Mouse (Mus musculus) layer of hippocampus, adult 9-11 months (tissue): ENCODE results near the gene Anapc15-ps.

Experiments
- DNase-seq: peaks from one replicate; pipeline ENCODE4 v3.0.0; 2022

The Anapc15-ps gene

DNA sequence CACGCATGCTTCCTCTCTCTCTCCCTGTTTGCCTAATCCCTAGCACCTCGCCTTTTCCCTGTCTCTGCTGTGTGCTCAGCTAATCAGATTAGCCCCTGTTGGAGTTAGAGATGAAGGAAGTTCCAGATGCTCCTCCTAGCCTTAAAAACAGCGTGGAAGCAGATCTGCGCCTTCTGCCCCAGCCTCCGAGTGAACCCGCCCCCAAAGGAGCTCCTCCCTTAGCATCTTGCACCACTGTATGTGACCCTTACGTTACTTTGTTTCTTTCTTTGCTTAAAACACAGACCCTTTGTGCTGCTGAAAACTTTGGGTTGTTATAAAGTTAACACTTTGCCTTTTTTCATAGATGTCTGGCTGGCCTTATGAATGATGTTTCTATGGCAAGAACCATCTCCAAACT is 15.8 kb upstream of the Anapc15-ps start:
- DNase-seq: no peak

DNA sequence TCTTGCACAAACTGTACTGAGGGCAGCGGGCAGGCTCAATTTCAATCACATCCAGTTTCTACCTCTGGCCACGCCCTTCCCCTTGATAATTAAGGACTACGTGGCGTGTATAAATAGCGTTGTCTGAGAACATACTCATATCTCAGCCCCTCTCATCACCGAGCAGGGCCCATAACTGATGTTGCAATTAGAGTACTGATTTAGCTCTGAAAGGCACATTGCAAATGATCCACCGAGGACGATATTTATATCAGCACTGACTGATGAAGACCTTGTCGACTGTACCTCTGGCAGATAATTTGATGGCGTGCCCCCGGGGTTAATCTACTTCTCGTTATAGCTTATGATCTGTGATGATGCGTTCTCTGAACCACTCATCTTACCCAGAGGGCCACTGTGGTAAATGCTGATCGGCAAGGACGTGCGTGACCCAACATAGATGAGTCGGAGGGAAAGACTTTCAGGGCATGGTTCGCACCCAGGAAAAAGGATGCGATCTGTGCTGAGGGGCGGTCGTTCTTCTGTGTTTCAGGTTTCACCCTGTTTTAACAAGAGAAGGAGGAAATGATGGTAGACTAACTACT is 14.4 kb upstream of the Anapc15-ps start:
- DNase-seq: no peak

DNA sequence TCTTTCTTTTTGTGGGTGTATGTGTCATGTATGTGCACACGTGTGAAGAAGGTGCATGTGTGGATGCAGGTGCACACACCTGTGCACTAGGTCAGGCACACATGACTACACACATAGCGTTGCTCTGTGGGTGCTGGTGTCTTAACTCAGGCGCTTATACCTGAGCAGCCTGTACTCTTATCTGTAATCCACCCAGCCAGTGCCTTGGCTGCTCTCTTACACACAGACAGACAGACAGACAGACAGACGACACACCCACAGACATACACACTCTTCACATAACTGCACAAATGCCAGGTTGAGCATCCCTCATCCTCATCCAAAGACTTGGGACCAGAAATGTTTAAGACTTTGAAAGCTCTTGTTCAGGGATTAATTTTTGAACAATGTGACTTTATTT is 12.8 kb upstream of the Anapc15-ps start:
- DNase-seq: no peak

DNA sequence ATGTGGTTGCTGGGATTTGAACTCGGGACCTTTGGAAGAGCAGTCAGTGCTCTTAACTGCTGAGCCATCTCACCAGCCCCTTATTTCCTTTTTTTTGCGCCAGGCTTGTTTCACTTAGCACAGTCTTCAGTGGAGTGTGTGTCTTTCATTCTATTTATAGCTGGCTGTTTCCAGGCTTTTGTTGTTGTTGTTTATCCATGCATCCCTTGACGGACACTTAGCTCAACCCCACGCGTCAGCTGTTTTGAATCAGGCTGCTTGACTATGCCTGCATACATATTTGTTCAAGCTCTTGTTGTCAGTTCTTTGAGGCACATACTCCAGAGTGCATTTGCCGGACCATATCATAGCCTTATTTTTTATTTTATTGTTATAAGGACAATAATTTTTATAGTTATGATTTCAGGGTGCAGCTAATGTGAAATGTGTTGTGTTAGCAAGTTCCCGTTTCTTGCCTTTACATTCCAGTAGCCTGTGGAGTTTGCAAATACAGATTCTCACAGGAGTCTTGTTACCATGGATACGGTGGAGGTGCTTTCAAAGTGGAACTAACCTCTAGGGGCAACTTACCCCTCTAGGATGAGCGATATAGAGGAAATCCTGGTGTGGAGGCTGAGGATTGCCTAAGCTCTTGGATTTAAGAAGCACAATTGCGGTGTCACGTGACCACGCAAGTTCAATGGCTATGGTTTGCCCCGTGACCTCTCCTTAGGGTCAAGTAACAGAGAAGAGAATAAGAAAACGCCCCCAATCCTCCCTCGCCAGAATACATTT is 11.7 kb upstream of the Anapc15-ps start:
- DNase-seq: no peak

DNA sequence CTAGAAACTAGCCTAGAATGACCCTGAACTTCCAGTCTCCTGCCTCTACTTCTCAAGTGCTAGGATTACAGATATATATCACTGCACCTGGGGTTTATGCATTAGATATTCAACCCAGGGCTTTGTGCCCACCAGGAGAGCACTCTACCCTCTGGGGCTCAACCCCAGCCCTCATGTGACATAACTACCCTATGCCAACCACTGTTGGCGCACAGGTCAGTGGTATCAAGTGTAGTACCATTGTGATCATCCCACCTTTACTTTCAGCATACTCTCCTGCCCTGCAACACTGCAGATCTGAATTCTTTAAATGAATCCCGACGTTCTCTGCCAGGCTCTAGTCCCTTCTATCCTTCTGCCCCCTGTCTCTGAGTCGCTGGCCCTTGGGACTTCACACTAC is 11.0 kb upstream of the Anapc15-ps start:
- no peak for DNase-seq

DNA sequence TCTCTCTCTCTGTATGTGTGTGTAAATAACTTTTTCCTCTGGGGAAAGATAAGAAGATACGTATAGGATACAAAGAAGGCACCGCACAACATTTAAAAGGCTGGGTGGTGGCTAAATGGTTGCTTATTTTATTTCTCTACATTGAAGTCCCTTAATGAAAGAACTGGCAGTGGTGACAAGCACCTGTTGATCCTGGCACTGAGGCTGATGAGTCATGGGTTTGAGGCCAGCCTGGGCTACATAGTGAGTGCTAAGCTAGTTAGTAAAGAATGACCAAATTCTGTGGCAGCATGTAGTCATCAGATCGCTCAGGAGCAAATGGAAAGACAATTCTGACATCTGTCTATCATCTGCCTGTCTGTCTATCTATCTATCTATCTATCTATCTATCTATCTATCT is 10.5 kb upstream of the Anapc15-ps start:
- no peak for DNase-seq

DNA sequence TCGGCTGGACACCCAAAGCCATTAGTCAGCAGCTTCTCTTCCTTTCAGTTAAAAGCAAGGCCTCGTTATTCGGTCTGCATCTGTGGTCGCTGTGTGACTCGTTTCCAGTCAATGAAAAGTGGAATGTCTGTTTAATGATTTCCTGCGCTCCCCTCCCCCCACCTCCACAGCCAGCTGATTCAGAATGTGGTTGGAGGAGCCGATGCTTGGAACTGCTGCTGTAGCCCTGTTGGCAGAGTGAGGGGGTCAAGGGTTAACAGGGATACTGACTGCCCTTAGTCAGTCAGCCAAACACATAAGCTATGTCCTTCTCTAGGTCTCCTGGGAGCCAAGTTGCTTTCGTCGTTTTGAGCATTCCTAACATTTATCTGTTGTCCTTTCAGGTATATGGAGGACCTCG is 9.7 kb upstream of the Anapc15-ps start:
- no peak for DNase-seq

DNA sequence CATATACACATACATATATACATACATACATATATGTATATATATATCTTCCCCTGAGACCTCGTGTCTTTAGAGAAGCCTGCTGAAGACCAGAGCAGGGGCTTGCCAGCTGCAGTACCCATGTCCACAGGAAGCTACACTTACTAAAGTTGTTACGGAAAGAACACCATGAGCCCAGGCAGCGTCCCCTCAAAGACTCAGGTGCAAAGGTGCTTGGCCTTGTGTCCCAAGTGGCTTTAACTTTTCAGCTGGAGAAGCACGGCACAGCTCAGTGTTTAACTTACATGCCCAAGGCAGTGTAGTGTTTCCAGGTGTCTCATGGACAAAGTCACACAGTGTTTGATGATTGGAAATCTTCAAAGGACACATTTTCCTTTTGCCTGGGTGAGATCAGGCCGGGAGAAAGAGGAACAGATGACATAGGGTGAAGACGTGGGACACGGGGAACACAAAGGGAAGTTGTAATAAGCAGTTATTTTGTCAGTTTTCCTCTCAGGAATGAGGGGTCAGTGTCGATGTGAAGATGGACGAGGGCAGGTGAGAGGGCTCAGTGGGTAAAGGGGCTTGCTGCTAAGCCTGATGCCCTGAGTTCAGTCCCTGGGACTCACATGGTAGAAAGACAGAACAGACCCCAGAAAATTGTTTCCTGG is 9.0 kb upstream of the Anapc15-ps start:
- DNase-seq: no peak

DNA sequence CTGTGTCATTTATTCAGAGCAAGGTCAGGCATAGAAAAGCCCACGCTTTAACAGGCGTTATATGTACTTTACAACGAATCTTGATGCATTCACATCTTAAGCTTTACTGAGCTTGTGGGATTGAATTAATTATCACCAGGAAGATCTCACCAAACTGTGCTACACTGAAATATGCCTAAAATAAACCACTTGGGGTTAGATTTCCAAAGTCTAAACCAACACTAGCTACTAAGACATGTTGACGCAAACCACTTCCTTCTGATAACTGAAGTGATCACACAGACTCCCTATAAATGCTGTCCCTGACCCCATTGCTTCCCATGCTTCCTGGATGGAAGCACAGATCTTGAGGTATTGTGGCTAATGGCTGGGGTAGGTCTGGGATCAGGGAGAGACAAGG is 8.2 kb upstream of the Anapc15-ps start:
- DNase-seq: no peak

DNA sequence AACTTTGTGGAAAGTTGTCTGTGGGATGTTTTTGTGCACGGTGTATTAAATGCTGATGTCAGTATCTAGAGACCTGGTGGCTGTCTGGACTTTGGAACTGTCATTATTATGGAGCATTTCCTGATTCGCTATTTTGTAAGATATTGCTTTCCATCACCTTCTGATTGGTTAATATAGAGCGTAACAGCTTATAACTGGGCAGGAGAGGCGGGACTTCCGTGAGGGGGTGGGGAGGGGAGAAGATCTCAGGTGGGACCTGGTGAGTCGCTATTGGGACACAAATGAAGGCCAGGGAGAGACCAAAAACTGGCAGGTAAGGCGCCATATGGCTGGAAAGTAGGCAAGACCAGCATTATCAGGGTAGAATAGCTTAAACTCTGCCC is 7.8 kb upstream of the Anapc15-ps start:
- no peak for DNase-seq

DNA sequence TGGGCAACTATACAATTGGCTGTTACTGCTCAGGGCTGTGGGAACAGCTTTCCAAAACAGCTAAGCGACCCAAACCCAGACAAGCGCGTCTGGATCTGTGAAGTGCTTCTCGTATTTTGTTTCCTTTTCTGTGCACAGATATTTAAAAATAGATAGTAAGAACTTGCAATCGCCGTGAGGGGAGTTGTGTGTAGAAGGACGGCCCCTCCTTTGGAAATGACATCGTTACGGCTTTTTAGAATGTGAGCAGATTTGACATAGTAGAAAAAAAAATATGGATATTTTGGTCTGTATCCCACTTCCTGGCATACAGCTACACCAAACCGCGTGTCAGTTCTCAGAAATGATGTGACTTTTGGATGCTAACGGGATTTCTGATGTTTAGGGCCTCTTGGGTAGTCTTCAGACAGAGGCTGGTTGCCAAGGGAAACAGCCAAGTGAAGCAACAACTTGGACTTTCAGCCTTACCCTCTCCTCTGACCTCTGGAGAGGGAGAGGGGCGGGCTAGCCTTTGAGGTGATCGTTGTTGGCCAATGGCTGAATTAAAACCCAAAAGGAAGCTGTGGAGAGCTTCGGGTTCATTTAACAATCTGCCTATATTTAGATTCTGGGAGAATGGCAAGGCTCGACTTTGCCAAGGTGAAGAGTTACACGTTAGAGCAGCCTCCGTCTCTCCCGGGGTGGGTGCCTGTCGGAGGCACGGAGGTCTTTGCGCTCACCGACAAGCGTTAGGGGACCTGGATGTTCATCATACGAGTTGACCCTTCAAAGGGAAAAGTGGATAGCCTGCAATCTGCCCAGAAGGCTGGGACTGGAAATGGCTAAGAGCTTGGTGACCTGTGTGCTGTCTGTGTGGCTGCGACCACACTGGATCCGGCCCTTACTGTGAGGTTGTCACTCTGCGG is 7.2 kb upstream of the Anapc15-ps start:
- peak; percentile 59 for DNase-seq

DNA sequence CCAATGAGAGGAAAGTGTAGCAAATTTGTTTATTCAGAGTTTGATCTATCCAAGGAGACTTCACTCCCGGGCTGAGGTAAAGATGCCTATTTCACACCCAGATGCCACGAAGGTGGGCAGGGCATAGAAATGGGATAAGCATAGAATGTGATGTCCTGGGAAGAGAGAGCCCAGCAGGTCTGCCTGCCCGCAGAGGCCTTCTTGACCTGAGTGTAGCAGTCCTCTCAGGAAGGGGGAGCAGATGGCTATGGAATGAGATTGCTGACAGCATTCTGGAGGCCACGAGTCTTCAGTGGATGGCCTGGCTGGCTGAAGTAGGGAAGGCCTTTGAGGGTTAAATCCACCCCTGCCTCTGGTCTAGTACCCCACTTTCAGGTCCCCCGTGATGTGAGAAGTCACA is 5.9 kb upstream of the Anapc15-ps start:
- DNase-seq: no peak

DNA sequence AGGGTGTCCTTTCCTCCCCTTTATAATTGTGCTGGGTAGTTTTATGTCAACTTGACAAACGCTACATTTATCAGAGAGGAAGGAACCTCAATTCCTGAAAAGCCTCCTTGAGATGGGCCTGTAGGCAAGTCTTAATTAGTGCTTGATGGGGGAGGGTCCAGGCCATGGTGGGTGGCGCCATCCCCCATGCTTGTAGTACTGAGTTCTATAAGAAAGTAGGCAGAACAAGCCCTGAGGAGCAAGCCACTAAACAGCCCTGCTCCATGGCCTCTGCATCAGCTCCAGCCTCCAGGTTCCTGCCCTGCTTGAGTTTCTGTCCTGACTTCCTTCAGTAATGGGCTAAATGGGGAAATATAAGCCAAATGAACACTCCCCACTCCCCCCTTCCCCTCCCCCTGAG is 5.4 kb upstream of the Anapc15-ps start:
- no peak for DNase-seq

DNA sequence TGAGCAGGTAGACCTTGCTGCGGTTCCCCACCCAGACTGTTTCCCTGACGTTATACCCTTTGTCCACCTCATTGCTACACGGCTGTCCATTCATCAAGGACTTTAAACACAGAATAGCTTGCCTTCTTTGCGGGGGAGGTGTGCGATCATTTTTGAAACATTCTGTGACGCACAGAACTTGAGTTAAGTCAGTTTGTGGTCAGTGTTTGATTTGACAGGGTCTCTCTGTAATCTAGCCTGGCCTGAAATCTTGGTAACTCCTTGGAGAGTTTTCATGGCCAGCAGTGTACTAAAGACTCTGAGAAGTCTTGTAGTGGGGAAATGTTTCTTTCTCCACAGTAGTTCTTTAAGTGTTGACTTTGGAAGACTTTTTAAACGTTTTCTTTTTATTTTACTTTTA is 5.0 kb upstream of the Anapc15-ps start:
- no peak for DNase-seq

DNA sequence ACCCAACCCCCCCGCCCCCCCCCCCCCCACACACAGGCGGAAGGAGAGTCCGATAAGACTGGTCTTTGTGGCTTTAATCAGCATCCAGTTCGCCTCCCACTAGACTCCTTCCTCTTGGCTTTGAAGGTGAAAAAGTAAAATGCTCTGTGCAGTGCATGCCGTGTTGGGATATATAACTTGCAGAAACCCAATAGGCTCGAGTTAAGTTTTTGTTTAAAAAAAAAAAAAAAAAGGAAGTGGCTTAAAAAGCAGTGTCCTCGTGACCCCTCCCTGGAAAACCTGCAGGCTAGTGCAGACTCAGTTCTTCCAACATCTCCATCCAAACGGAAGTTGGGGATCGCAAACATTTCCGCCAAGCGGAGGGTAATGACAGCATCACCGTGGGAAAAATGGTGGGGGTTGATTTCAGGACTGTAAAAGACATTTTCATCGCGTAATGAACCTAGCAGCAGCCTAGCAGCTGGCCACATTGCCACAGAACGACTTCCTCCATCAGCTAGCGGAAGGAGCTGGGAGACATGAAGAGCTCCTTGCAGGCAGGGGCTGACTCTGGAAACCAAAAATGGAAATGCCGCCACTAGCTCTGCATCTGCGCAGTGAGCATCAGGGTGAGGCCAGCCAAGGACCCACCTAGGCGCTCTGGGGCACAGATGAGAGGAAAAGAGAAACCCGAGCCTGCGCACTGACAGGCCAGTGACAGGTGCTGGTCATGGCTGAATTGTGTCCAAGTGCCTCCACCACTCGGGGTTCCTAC is 4.3 kb upstream of the Anapc15-ps start:
- peak; percentile 69 for DNase-seq

DNA sequence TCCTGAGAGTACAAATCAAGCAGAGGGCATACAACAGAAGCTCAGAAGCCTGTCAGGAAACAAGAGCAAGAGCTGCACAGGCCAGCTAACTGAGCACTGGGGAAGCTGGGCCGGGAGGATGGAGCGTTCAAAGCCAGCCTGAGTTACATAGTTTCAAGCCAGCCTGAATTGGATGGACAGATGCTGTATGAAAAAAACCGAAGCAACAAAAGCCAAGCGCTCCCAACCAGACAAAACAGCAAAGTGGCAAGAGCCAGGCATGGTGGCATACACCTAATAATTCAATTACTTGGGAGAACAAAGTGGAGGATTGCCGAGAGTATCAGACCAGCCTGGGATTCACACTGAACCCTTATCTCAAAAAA is 3.7 kb upstream of the Anapc15-ps start:
- no peak for DNase-seq

DNA sequence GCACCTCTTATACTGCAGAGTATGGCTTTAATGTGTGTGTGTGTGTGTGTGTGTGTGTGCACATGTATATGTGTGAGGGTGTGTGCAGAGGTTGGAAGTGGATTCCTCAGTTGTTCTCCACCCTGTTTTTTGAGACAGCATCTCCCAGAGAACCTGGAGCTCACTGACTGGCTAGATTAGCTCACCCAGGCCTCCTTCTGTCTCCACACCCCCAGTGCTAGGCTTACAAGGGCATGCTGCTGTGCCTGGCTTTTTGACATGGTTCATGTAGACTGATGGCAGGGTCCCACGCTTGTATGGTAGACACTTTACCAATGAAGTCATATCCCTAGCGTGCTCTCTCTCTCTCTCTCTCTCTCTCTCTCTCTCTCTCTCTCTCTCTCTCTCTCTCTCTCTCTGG is 3.1 kb upstream of the Anapc15-ps start:
- no peak for DNase-seq

DNA sequence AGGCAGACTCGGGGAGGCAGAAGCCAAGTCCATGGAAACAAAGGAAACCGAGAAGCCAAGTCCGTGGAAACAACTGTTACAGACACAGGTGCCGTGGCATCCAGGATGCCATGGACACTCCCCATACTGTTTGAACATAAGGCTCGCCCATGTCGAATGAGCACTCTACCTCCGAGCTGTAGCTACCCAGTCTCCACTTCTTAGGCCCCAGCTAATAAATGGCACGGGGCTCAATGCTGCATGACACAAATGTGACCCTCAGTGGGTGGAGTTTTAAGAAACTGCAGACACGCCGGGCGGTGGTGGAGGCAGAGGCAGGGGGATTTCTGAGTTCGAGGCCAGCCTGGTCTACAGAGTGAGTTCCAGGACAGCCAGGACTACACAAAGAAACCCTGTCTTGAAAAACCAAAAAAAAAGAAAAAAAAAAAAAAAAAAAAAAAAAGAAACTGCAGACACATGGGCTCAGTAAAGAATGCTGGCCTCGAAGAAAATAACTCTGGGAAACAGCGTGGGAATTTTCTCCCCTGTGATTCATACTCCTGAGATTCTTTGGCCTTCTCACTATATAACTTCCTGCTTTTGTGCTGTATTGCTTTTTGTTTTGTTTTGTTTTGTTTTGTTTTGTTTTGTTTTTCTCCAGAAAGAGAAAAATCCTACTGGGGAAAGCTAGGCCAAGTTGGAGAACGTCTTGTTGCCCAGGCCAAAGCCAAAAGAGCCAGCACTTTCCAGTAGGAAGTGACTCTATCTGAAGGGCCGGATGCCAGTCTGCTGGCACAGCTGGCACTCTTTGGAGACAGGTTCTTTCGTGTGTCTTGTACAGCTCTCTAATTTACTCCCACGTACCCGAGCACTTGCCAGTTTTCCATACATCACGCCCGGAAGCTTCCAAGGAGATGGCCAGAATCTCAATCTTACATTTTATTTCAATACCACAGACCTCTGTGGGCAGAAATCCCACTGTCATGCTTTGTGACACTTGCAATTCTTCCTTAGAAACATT is 2.2 kb downstream of the Anapc15-ps start:
- no peak for DNase-seq

DNA sequence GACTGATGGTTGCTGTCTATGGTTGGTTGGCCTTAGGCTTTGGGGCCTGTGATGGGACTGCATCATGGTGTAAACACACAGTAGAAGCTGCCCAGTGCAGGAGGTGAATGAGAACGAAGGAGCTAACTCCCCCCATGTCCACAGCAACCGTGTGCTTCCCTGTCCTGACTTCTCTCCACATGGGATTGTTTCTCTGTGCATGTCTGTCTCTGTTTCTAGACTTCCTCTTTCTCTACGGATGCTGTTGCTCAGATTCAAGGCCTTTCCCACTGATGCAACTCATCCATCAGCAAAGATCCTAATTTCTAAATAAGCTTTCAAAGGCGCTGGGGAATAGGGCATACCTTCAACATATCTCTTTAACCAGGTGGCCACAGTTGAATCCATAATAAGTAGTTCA is 3.4 kb downstream of the Anapc15-ps start:
- no peak for DNase-seq

DNA sequence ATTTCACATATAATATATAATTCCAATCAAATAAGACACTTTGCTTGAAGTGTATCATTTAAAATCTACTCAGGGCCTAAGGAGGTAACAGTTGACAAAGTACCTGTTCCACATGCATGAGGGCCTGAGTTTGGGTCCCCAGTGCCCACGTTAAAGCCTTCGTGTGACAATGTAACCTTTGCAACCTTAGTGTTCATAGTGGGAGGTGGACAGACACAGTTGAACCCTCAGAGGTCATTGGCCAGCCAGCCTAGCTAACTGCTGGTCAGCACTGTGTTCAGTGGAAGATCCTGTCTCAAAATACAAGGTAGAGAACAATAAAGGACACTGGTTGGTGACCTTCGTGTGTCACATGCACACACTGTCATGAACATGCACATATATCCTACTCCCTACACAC is 4.2 kb downstream of the Anapc15-ps start:
- DNase-seq: no peak

DNA sequence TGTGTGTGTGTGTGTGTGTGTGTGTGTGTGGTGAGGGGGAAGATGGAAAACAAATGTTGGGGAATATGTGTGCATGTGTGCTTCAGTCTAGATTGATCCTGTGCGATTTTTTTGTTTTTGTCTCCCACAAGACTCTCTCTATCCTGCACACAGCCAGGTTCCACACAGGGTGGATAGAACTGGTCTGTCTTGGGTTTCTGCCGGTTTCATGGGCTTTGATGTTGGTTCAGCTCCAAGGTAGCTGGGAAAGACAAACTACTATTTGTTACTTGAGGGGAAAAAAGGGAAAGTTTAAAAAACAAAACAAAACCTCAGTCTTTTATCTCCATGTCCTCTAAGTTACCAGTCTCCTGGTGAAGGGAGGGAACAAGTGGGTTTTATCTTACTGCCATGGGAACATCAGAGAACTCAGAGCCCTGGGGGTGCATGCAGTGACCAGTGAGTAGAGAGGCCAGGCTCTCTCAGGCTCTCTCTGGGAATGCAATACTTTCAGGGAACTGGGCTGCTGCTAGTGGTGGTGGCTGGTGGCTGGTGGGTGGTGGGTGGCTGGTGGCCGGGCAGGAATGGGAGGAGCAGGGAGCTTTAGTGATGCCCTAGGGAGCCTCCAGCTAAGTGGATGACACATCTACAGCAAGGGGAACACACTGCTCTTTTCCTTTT is 5.8 kb downstream of the Anapc15-ps start:
- no peak for DNase-seq
